Mouse (Mus musculus): ENCODE data around the gene Gm20388.
A peak's percentile ranks its signal among the peaks of the same experiment; 100 is the strongest.

Gene Gm20388

GRCm38 (mm10) chr8:121673917-121674316, 1763.3 kb downstream of the Gm20388 start:
- no peak for DNase-seq

GRCm38 (mm10) chr8:121674524-121674923, 1763.9 kb downstream of the Gm20388 start:
- DNase-seq, result no peak

GRCm38 (mm10) chr8:121675161-121675560, 1764.5 kb downstream of the Gm20388 start:
- DNase-seq, result no peak

- DNase-seq, result no peak
These were observed 1765.1 kb downstream of the Gm20388 start for GRCm38 (mm10) chr8:121675701-121676100.

GRCm38 (mm10) chr8:121678696-121679095, 1768.1 kb downstream of the Gm20388 start:
- DNase-seq, result no peak

- DNase-seq, result no peak
These were observed 1770.3 kb downstream of the Gm20388 start for GRCm38 (mm10) chr8:121680896-121681295.

GRCm38 (mm10) chr8:121681457-121681856, 1770.8 kb downstream of the Gm20388 start:
- DNase-seq, result no peak

GRCm38 (mm10) chr8:121683083-121683832, 1772.6 kb downstream of the Gm20388 start:
- no peak for DNase-seq

- peak; percentile 45 to 57 for DNase-seq
These were observed 1774.8 kb downstream of the Gm20388 start for GRCm38 (mm10) chr8:121685419-121685818.

GRCm38 (mm10) chr8:121687455-121688161, 1777.0 kb downstream of the Gm20388 start:
- no peak for DNase-seq

GRCm38 (mm10) chr8:121688496-121688895, 1777.9 kb downstream of the Gm20388 start:
- DNase-seq, result no peak

- peak; percentile 77 to 78 for DNase-seq
These were observed 1783.8 kb downstream of the Gm20388 start for GRCm38 (mm10) chr8:121694453-121694852.

GRCm38 (mm10) chr8:121695585-121696184, 1785.0 kb downstream of the Gm20388 start:
- no peak for DNase-seq

- no peak for DNase-seq
These were observed 1787.3 kb downstream of the Gm20388 start for GRCm38 (mm10) chr8:121697735-121698614.

GRCm38 (mm10) chr8:121698615-121699101, 1788.0 kb downstream of the Gm20388 start:
- peak; percentile 26 to 50 for DNase-seq

GRCm38 (mm10) chr8:121699936-121700335, 1789.3 kb downstream of the Gm20388 start:
- DNase-seq, result no peak

- DNase-seq, result no peak
These were observed 1794.5 kb downstream of the Gm20388 start for GRCm38 (mm10) chr8:121705174-121705573.

- DNase-seq, result no peak
These were observed 1796.3 kb downstream of the Gm20388 start for GRCm38 (mm10) chr8:121706956-121707355.

GRCm38 (mm10) chr8:121708406-121708805, 1797.8 kb downstream of the Gm20388 start:
- no peak for DNase-seq

- no peak for DNase-seq
These were observed 1806.9 kb downstream of the Gm20388 start for GRCm38 (mm10) chr8:121717502-121717901.

GRCm38 (mm10) chr8:121717982-121718425, 1807.4 kb downstream of the Gm20388 start:
- DNase-seq, result peak; percentile 31 to 40

GRCm38 (mm10) chr8:121718925-121719324, 1808.3 kb downstream of the Gm20388 start:
- no peak for DNase-seq

All from B cell, adult 2 months (primary cell).